Mouse (Mus musculus) forebrain, postnatal 0 days (tissue): ENCODE results near the gene Gm20538. TPM values are rescaled to one million over a fixed set of nuclear protein-coding genes. Genes with fewer than 3 reads are reported as not detected.

Source experiments
- ATAC-seq: fragments of 200-750 bp; cut with Nextera tagmentation; 2 replicates; pipeline ENCODE4 v1.8.0; 2017; ENCODE audit warnings: mild to moderate bottlenecking, moderate library complexity
- DNase-seq: peaks from one replicate; pipeline ENCODE4 v3.0.0-alpha.2; 2015
- H3K27ac ChIP-seq: fragments of 300-500 bp; sonication (generic); 2 replicates; pipeline ENCODE4 v1.5.1; 2014; ENCODE audit warnings: low read depth, mild to moderate bottlenecking, antibody characterized with exemption, low read length, moderate library complexity, mixed read lengths
- H3K27me3 ChIP-seq: fragments of 300-500 bp; sonication (generic); 2 replicates; pipeline ENCODE4 v1.6.1; 2014; ENCODE audit warnings: mild to moderate bottlenecking, low read length, mixed read lengths; ENCODE audit not compliant: insufficient read depth
- H3K36me3 ChIP-seq: fragments of 300-500 bp; sonication (generic); 2 replicates; pipeline ENCODE4 v1.6.1; 2014; ENCODE audit warnings: mild to moderate bottlenecking, moderate library complexity; ENCODE audit not compliant: insufficient read depth
- H3K4me1 ChIP-seq: fragments of 300-500 bp; sonication (generic); 2 replicates; pipeline ENCODE4 v1.6.1; 2014; ENCODE audit warnings: antibody characterized with exemption; ENCODE audit not compliant: insufficient read depth
- H3K4me2 ChIP-seq: fragments of 300-500 bp; sonication (generic); 2 replicates; pipeline ENCODE4 v1.6.1; 2014; ENCODE audit warnings: low read depth, mild to moderate bottlenecking, moderate library complexity
- H3K4me3 ChIP-seq: fragments of 300-500 bp; sonication (generic); 2 replicates; pipeline ENCODE4 v1.5.1; 2014; ENCODE audit warnings: low read depth, low read length, mixed read lengths
- H3K9ac ChIP-seq: fragments of 300-500 bp; sonication (generic); 2 replicates; pipeline ENCODE4 v1.6.1; 2014; ENCODE audit warnings: mild to moderate bottlenecking
- H3K9me3 ChIP-seq: fragments of 300-500 bp; sonication (generic); 2 replicates; pipeline ENCODE4 v1.6.1; 2016; ENCODE audit warnings: low read length
- CTCF ChIP-seq: sonication (generic); IDR thresholded peaks from 2 replicates; pipeline ENCODE4 v1.5.1; 2016; ENCODE audit warnings: antibody characterized with exemption, control low read depth, low read depth
- WGBS: fragments of 180-500 bp; shearing (Covaris S2); extraction: QIAGEN DNeasy Blood & Tissue Kit; methylation state at CpG from one replicate; pipeline ENCODE4 v1.1.7; 2014; 5-methylcytosine and 5-hydroxymethylcytosine counted together
- polyA plus RNA-seq: library from polyadenylated mRNA; unstranded; fragments of >200 nt; fragmentation: Nextera tagmentation; extraction: Ambion mirVana; gene quantifications from 2 replicates; pipeline ENCODE4 v1.2.1, GENCODE M21; 2015
- total RNA-seq: library from RNA; depleted of rRNA; stranded (reverse); fragments of >200 nt; gene quantifications from 2 replicates; pipeline ENCODE4 v1.2.3, GENCODE M21; 2014; rRNA removed

The Gm20538 gene
- total and polyA plus RNA-seq, 2 experiments from 2014 or later, result not detected

DNA sequence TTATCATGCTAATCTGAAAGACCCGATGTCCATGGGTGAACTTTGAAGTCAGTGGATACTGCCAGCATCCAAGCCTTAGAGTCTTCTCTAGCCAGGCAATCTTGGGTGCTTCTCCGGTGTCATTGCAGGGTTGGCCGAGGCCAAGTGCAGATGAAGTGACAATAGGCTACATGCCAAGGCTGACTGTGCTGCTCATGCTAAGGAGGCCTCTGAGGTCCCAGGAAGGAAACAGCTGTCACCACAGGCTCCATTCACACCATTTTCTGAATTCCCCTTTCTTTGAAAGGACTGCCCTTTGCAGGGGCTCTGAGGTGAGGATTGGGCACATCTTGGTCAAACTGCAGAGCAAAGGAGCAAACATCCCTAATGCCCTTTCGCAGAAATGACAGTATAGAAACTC, 49.9 kb downstream of the Gm20538 start:
- Histone ChIP-seq H3K9ac (no peak overlapping the region), H3K36me3 (no peaks in the 10 kb centered on the region), H3K27me3 (peaks cover 42% of the 10 kb centered on the region), H3K4me3 (no peak overlapping the region), H3K4me1 (no peaks in the 10 kb centered on the region), H3K9me3 (no peaks in the 10 kb centered on the region), H3K4me2 (no peak overlapping the region), H3K27ac (no peak overlapping the region)
- 86% methylated on average over 4 of the region's 4 CpGs for WGBS
- ATAC-seq (no peak), DNase-seq (no peak)
- no peak for TF ChIP-seq CTCF

DNA sequence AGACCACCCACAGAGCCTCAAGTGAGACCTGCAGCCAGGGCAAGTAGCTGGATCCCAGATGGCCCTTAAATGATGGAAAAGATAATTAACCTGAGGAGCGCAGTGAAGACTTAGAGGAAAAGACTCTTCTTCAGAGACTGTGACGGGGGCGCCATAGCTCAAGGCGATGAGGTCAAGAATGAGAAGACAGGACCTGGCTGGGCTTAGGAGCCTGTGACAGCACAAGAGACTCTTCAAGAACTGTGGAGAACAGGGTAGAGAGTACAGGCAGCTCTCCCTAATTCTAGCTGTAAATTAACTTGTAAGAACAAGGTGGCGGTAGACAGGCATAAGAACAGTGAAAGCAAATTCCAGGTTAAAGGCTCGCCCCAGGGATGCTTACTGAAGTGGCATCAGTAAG, 50.7 kb downstream of the Gm20538 start:
- Histone ChIP-seq H3K36me3 (no peaks in the 10 kb centered on the region), H3K4me3 (no peak overlapping the region), H3K27ac (no peak overlapping the region), H3K9ac (no peak overlapping the region), H3K4me1 (no peaks in the 10 kb centered on the region), H3K27me3 (peaks cover 42% of the 10 kb centered on the region), H3K4me2 (no peak overlapping the region), H3K9me3 (no peaks in the 10 kb centered on the region)
- 81% methylated on average over 6 of the region's 6 CpGs for WGBS
- TF ChIP-seq CTCF, result no peak
- ATAC-seq (no peak), DNase-seq (no peak)

DNA sequence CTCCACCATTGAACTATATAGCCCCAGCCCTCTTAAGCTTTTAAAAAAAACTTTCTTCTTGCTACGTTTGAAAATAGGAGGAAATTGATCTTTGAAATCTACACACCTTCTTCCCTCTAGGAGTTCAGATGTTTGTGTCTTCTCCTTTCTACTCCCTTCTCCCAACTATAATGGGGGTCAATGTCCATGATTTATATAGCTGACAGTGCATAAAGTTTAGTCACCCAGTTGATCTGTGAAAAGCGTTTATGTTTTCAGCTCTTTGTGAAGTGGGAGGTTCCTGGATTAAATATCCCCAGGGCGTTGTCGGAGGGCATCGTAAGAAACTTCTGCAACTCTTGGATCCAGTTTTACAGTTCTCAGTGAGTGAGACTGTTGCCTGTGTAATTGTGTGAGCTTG, 52.4 kb downstream of the Gm20538 start:
- ATAC-seq (no peak), DNase-seq (no peak)
- no peaks in the 10 kb centered on the region for H3K9me3 ChIP-seq
- WGBS, result 34% methylated on average over 5 of the region's 5 CpGs
- no peak overlapping the region for H3K4me3 ChIP-seq
- H3K27me3 ChIP-seq, result peaks cover 49% of the 10 kb centered on the region
- no peaks in the 10 kb centered on the region for H3K36me3 ChIP-seq
- TF ChIP-seq CTCF, result no peak
- H3K27ac ChIP-seq, result no peak overlapping the region
- H3K4me2 ChIP-seq, result no peak overlapping the region
- H3K9ac ChIP-seq, result no peak overlapping the region
- H3K4me1 ChIP-seq, result no peaks in the 10 kb centered on the region

DNA sequence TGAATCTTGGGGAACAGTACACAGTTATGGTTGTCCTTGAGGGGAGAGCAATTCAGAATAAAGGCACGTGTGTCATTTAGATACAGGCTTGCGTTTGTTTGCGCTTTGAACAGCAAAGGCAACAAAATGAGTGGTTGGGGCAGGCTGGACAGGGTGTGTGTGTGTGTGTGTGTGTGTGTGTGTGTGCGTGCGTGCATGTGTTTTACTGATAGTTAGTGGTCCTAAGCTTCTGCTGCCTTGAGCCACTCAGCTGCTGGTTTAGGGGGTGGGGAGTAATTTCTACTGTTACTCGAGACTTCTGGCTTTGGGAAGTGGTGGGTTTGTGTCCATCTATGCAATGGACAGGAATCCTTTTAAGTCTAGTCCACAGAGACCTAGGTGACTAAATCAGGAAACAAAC, 53.7 kb downstream of the Gm20538 start:
- Histone ChIP-seq H3K36me3 (no peaks in the 10 kb centered on the region), H3K27ac (no peak overlapping the region), H3K4me1 (no peaks in the 10 kb centered on the region), H3K9me3 (no peaks in the 10 kb centered on the region), H3K4me3 (no peak overlapping the region), H3K27me3 (peaks cover 62% of the 10 kb centered on the region), H3K4me2 (no peak overlapping the region), H3K9ac (no peak overlapping the region)
- ATAC-seq (no peak), DNase-seq (no peak)
- TF ChIP-seq CTCF, result no peak
- WGBS, result 50% methylated on average over 6 of the region's 6 CpGs

DNA sequence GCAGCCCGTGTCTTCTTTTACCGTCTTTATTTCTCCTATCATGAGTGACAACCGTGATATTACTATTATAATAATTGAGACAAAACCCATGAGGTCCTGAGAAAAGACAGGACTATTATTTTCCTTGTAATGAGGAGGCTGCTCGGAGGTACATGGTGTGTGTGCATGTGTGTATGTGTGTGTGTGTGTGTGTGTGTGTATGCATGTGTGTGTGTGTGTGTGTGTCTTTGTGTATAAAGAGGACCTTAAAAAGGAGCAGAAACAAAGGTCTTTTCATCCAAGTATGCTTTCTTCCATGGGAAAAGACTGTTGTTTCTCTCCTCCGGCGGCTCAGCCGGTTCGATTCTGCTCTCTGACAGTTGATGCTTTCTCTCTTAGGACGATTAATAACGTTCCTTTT, 55.7 kb downstream of the Gm20538 start:
- Histone ChIP-seq H3K9ac (no peak overlapping the region), H3K4me3 (no peak overlapping the region), H3K36me3 (no peaks in the 10 kb centered on the region), H3K4me2 (no peak overlapping the region), H3K9me3 (no peaks in the 10 kb centered on the region), H3K4me1 (no peaks in the 10 kb centered on the region), H3K27me3 (peaks cover 68% of the 10 kb centered on the region), H3K27ac (no peak overlapping the region)
- no peak for TF ChIP-seq CTCF
- no peak for DNase-seq
- WGBS, result 45% methylated on average over 10 of the region's 10 CpGs
- ATAC-seq, result no peak

DNA sequence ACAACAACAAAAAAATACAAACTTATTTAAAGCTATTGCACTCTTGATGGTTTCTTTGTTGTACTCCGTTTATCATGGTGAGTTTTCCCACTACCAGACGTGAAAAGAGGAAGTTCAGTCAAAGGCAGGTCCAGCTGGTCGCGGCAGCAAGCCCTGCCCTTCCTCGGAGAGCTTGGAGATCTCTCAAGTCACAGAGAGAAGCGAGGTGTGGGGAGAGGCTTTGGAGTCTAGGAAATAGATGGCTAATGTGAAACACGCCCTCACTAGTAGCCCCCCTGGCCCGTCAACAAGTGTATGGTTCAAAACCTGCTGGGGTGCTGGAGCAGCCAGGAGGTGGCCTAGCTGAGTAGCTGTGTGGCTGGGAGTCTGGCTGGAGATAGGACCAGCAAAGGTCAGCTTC, 56.1 kb downstream of the Gm20538 start:
- H3K36me3 ChIP-seq, result no peaks in the 10 kb centered on the region
- DNase-seq (no peak), ATAC-seq (no peak)
- no peak overlapping the region for H3K27ac ChIP-seq
- peaks cover 68% of the 10 kb centered on the region for H3K27me3 ChIP-seq
- no peak overlapping the region for H3K9ac ChIP-seq
- TF ChIP-seq CTCF, result no peak
- WGBS, result 40% methylated on average over 8 of the region's 8 CpGs
- no peak overlapping the region for H3K4me3 ChIP-seq
- H3K4me1 ChIP-seq, result no peaks in the 10 kb centered on the region
- no peak overlapping the region for H3K4me2 ChIP-seq
- H3K9me3 ChIP-seq, result no peaks in the 10 kb centered on the region

Other genes starting within 250 kb of the Gm20538 start
- gene Scd4, start 219.7 kb downstream of the Gm20538 start, total RNA-seq, result 0.23 and 0.43 TPM in 2 replicates
- gene Scd4, start 219.7 kb downstream of the Gm20538 start, polyA plus RNA-seq, result 0.11 and 0.25 TPM in 2 replicates
- gene Scd1, start 145.0 kb downstream of the Gm20538 start, total RNA-seq, result 30.8 and 41.0 TPM in 2 replicates
- gene Scd1, start 145.0 kb downstream of the Gm20538 start, polyA plus RNA-seq, result 5.2 and 8.7 TPM in 2 replicates
- gene Wnt8b, start 59.4 kb downstream of the Gm20538 start, total RNA-seq, result 0.54 and 2.1 TPM in 2 replicates
- 0.60 and 1.2 TPM in 2 replicates for gene Wnt8b, start 59.4 kb downstream of the Gm20538 start, polyA plus RNA-seq
- gene Sec31b, start 7.0 kb downstream of the Gm20538 start, total RNA-seq, result 0.08 and 0.48 TPM in 2 replicates
- 0.10 and 0.15 TPM in 2 replicates for gene Sec31b, start 7.0 kb downstream of the Gm20538 start, polyA plus RNA-seq
- gene Ndufb8, start 2.6 kb upstream of the Gm20538 start, total RNA-seq, result 275 and 424 TPM in 2 replicates
- 691 and 823 TPM in 2 replicates for gene Ndufb8, start 2.6 kb upstream of the Gm20538 start, polyA plus RNA-seq
- gene Hif1an, start 10.0 kb upstream of the Gm20538 start, total RNA-seq, result 8.2 and 13.6 TPM in 2 replicates
- 8.1 and 15.6 TPM in 2 replicates for gene Hif1an, start 10.0 kb upstream of the Gm20538 start, polyA plus RNA-seq
- 0.05 TPM in 1 of 2 replicates, not detected in the other for gene Pax2, start 203.2 kb upstream of the Gm20538 start, total RNA-seq
- gene Pax2, start 203.2 kb upstream of the Gm20538 start, polyA plus RNA-seq, result 0.06 TPM in 2 replicates